Comparison of ENCODE assay signal across 9 mouse cellular contexts in genomic region chrX:136975397-136975796, GRCm38 (mm10). TPM values are rescaled to one million over a fixed set of nuclear protein-coding genes. Genes with fewer than 3 reads are reported as not detected.
DNase-seq lines count a peak whose midpoint lies in the region; ATAC-seq and TF ChIP-seq lines count a peak whose summit lies in the region.
"Not testable (repeated sequence)": the region's sequence is repeated elsewhere in the genome, so short reads cannot be mapped to it uniquely, and the experiment has no call there.
"Had no signal": no experiment of that assay in that cellular context is flagged by ENCODE, and none has a peak within 500 bp of the region (broad histone marks: within the 10 kb centered on the region; RNA-seq: fewer than 3 reads in every experiment).

Tmsb15b2 (minus strand) TSS chrX:136975497.

- 94% methylated on average over 6 of the region's 6 CpGs for WGBS in cerebellum, adult 2 months
- WGBS in forebrain, embryonic 16.5 days = 88% methylated on average over 6 of the region's 6 CpGs
- WGBS in hindbrain, embryonic 13.5 days = 88% methylated on average over 6 of the region's 6 CpGs
- WGBS in limb, embryonic 12.5 days = 86% methylated on average over 6 of the region's 6 CpGs
- WGBS in lung, postnatal 0 days = 88% methylated on average over 6 of the region's 6 CpGs
- 87% methylated on average over 6 of the region's 6 CpGs for WGBS in small intestine, adult 2 months

- peak within 1 kb of the TSS; percentile 75 for H3K4me3 ChIP-seq in E14TG2a.4 (replicated peaks; ENCODE audit: low read length)
- H3K4me3 ChIP-seq in cerebellum, adult 2 months (replicated peaks; ENCODE audit: insufficient read depth, low read depth, low read length) = peak within 1 kb of the TSS; percentile 97
- peak within 1 kb of the TSS; percentile 52 for H3K4me3 ChIP-seq in forebrain, embryonic 16.5 days (replicated peaks; ENCODE audit: low read length)
- peak within 1 kb of the TSS; percentile 45 for H3K4me3 ChIP-seq in hindbrain, embryonic 13.5 days
- H3K4me3 ChIP-seq in limb, embryonic 12.5 days (replicated peaks) = peak within 1 kb of the TSS; percentile 44
- H3K4me3 ChIP-seq in lung, postnatal 0 days (ENCODE audit: low read depth, low read length) = not testable (repeated sequence)
- peak within 1 kb of the TSS; percentile 65 for H3K4me3 ChIP-seq in small intestine, adult 2 months (ENCODE audit: low read depth, low read length)

- H3K9me3 ChIP-seq in E14TG2a.4 (ENCODE audit: low read length); forebrain, embryonic 16.5 days (ENCODE audit: control insufficient read depth, low read length); hindbrain, embryonic 13.5 days; limb, embryonic 12.5 days; lung, postnatal 0 days (ENCODE audit: low read length): not testable (repeated sequence)

- H3K27ac ChIP-seq in cerebellum, adult 2 months (ENCODE audit: insufficient read depth, low read length) = 0 out of 2 replicates have a peak within 1 kb of the TSS, but pooled peaks have one; percentile 16
- H3K27ac ChIP-seq in forebrain, embryonic 16.5 days (ENCODE audit: low read length); hindbrain, embryonic 13.5 days; limb, embryonic 12.5 days; lung, postnatal 0 days (ENCODE audit: low read length); small intestine, adult 2 months (ENCODE audit: insufficient read depth, low read depth, low read length): not testable (repeated sequence)

- H3K9ac ChIP-seq in forebrain, embryonic 16.5 days (replicated peaks; ENCODE audit: low read depth, low read length) = peak within 1 kb of the TSS; percentile 61
- H3K9ac ChIP-seq in hindbrain, embryonic 13.5 days = peak within 1 kb of the TSS; percentile 61
- peak within 1 kb of the TSS; percentile 58 for H3K9ac ChIP-seq in limb, embryonic 12.5 days (replicated peaks)
- H3K9ac ChIP-seq in lung, postnatal 0 days (replicated peaks; ENCODE audit: low read depth) = not testable (repeated sequence)

- peak within 1 kb of the TSS; percentile 60 for H3K4me2 ChIP-seq in forebrain, embryonic 16.5 days (ENCODE audit: low read length)
- peak within 1 kb of the TSS; percentile 58 for H3K4me2 ChIP-seq in hindbrain, embryonic 13.5 days
- peak within 1 kb of the TSS; percentile 55 for H3K4me2 ChIP-seq in limb, embryonic 12.5 days
- peak within 1 kb of the TSS; percentile 45 for H3K4me2 ChIP-seq in lung, postnatal 0 days (replicated peaks; ENCODE audit: low read depth, low read length)

- not testable (repeated sequence) for DNase-seq in cerebellum, adult 2 months; layer of hippocampus, adult 18-20 months (ENCODE audit: low spot score in 2 of 2); lung, postnatal 0 days (ENCODE audit: low spot score)

- not testable (repeated sequence) for TF ChIP-seq CTCF in E14TG2a.4 (conservative IDR thresholded peaks at IDR 0.05; ENCODE audit: low read length); cerebellum, adult 2 months (IDR thresholded peaks at IDR 0.05; ENCODE audit: borderline replicate concordance, insufficient read depth, low read depth, low read length); lung, postnatal 0 days (IDR thresholded peaks at IDR 0.05); small intestine, adult 2 months (IDR thresholded peaks at IDR 0.05; ENCODE audit: extremely low read depth, insufficient read length, insufficient replicate concordance, low read depth, low read length)

- not testable (repeated sequence) for H3K4me1 ChIP-seq in E14TG2a.4 (replicated peaks; ENCODE audit: low read depth, low read length); cerebellum, adult 2 months (ENCODE audit: control insufficient read depth, insufficient read depth, low read length); forebrain, embryonic 16.5 days (replicated peaks; ENCODE audit: control insufficient read depth, insufficient read depth, low read length); hindbrain, embryonic 13.5 days (replicated peaks); limb, embryonic 12.5 days (replicated peaks); lung, postnatal 0 days (ENCODE audit: insufficient read depth, low read depth, low read length); small intestine, adult 2 months (ENCODE audit: control insufficient read depth, insufficient read depth, insufficient read length, low read length)

- H3K36me3 ChIP-seq in E14TG2a.4 (ENCODE audit: insufficient read depth, low read length); forebrain, embryonic 16.5 days (ENCODE audit: control insufficient read depth, insufficient read depth); hindbrain, embryonic 13.5 days; limb, embryonic 12.5 days; lung, postnatal 0 days (ENCODE audit: insufficient read depth, low read length); small intestine, adult 2 months (ENCODE audit: control insufficient read depth, insufficient read depth, low read length): not testable (repeated sequence)

- not testable (repeated sequence) for ATAC-seq in forebrain, embryonic 16.5 days; hindbrain, embryonic 13.5 days (ENCODE audit: low FRiP score); limb, embryonic 12.5 days (ENCODE audit: insufficient number of reproducible peaks, insufficient read depth, low FRiP score, low TSS enrichment, low read depth); lung, postnatal 0 days

- not testable (repeated sequence) for H3K27me3 ChIP-seq in E14TG2a.4 (ENCODE audit: insufficient read depth, low read length); cerebellum, adult 2 months (ENCODE audit: control insufficient read depth, insufficient read depth, low read length); forebrain, embryonic 16.5 days (replicated peaks; ENCODE audit: control insufficient read depth, insufficient read depth, low read length); hindbrain, embryonic 13.5 days; limb, embryonic 12.5 days; lung, postnatal 0 days (replicated peaks; ENCODE audit: insufficient read depth, low read length); small intestine, adult 2 months (ENCODE audit: control insufficient read depth, insufficient read depth, low read length)

- not testable (repeated sequence) for TF ChIP-seq EP300 in lung, postnatal 0 days (IDR thresholded peaks at IDR 0.05)

- TF ChIP-seq POLR2A in cerebellum, adult 2 months (IDR thresholded peaks at IDR 0.05; ENCODE audit: borderline replicate concordance, insufficient read depth, low read length); small intestine, adult 2 months (IDR thresholded peaks at IDR 0.05; ENCODE audit: low read depth, low read length): not testable (repeated sequence)

RNA-seq across cellular contexts. Expression of gene Tmsb15b2, which starts in this region (rescaled TPM):
- 18.5 and 19.8 TPM in 2 replicates for polyA plus RNA-seq in cerebellum, adult 2 months (2012; rRNA removed)
- 119 and 142 TPM in 2 replicates for polyA plus RNA-seq in forebrain, embryonic 16.5 days (2015; fragmentation: Nextera tagmentation; extraction: Ambion mirVana)
- polyA plus RNA-seq in hindbrain, embryonic 13.5 days (2015; fragmentation: Nextera tagmentation; extraction: Ambion mirVana) = 110 and 120 TPM in 2 replicates
- 10 to 100 TPM; 10.5 to 23.9 TPM for total RNA-seq in layer of hippocampus, adult 18-20 months (2021)
- polyA plus RNA-seq in limb, embryonic 12.5 days (2016; fragmentation: Nextera tagmentation; extraction: Ambion mirVana) = 91.2 and 96.7 TPM in 2 replicates
- 15.2 and 19.8 TPM in 2 replicates for polyA plus RNA-seq in lung, postnatal 0 days (2015; fragmentation: Nextera tagmentation; extraction: Ambion mirVana)
- not detected in 2 replicates for polyA plus RNA-seq in small intestine, adult 2 months (2012; rRNA removed)
- total RNA-seq: common myeloid progenitor, adult 5-6 weeks had no signal

Comparison
In these comparisons a context has a peak if more than half of its experiments do, and no peak if none do; other contexts are left out.
1. RNA of gene Tmsb15b2 (polyA plus RNA-seq): 110 to 120 TPM in hindbrain, embryonic 13.5 days, 119 to 142 TPM in forebrain, embryonic 16.5 days, 91.2 to 96.7 TPM in limb, embryonic 12.5 days, 18.5 to 19.8 TPM in cerebellum, adult 2 months and 15.2 to 19.8 TPM in lung, postnatal 0 days; not detected in small intestine, adult 2 months; every median in the first group is over 10 times any median in the second.
2. Peak in every context shown above with its lines, with median percentiles within 50 percentile points of each other: H3K4me2 ChIP-seq.